Comparison of ENCODE assay signal across 22 mouse cellular contexts in genomic region chr14:67996790-67997417, GRCm38 (mm10).
DNase-seq lines count a peak whose midpoint lies in the region; ATAC-seq lines count a peak whose summit lies in the region.
"Had no signal": no experiment of that assay in that cellular context is flagged by ENCODE, and none has a peak within 500 bp of the region (broad histone marks: within the 10 kb centered on the region; RNA-seq: fewer than 3 reads in every experiment).

No protein-coding gene starts in this region.

- H3K27me3 ChIP-seq in heart, embryonic 10.5 days (ENCODE audit: insufficient read depth, poor library complexity, severe bottlenecking): 0 out of 2 replicates have a peak, but pooled peaks cover 2% of the 10 kb centered on the region
- H3K27me3 ChIP-seq in kidney, embryonic 14.5 days (ENCODE audit: control insufficient read depth, insufficient read depth, low read length): no peaks in the 10 kb centered on the region
- peaks cover 10% of the 10 kb centered on the region; the same call in 1 of the 2 replicates for H3K27me3 ChIP-seq in embryonic facial prominence, embryonic 10.5 days (replicated peaks; ENCODE audit: low read depth, poor library complexity, severe bottlenecking)
- H3K27me3 ChIP-seq: embryonic facial prominence, embryonic 12.5 days; forebrain, embryonic 15.5 days had no signal

- no peak overlapping the region for H3K4me3 ChIP-seq in heart, embryonic 10.5 days
- H3K4me3 ChIP-seq in kidney, embryonic 14.5 days (ENCODE audit: low read length): no peak overlapping the region
- no peak overlapping the region for H3K4me3 ChIP-seq in embryonic facial prominence, embryonic 10.5 days
- H3K4me3 ChIP-seq: embryonic facial prominence, embryonic 12.5 days; forebrain, embryonic 15.5 days; heart, adult 2 months; heart, embryonic 12.5 days; hindbrain, embryonic 10.5 days had no signal

- no peaks in the 10 kb centered on the region; the same call in 1 of the 2 replicates for H3K9me3 ChIP-seq in heart, embryonic 10.5 days
- no peaks in the 10 kb centered on the region for H3K9me3 ChIP-seq in kidney, embryonic 14.5 days (ENCODE audit: control insufficient read depth, low read length)
- no peaks in the 10 kb centered on the region for H3K9me3 ChIP-seq in embryonic facial prominence, embryonic 10.5 days
- H3K9me3 ChIP-seq: embryonic facial prominence, embryonic 12.5 days; forebrain, embryonic 15.5 days had no signal

- 88% methylated on average over 7 of the region's 7 CpGs for WGBS in heart, embryonic 10.5 days
- 82% methylated on average over 7 of the region's 7 CpGs for WGBS in kidney, embryonic 14.5 days
- 92% methylated on average over 7 of the region's 7 CpGs for WGBS in embryonic facial prominence, embryonic 10.5 days

- DNase-seq in heart, adult 11 months: peak; percentile 69
- no peak for DNase-seq in heart, embryonic 10.5 days (ENCODE audit: low spot score)
- peak; percentile 17 to 38 for DNase-seq in kidney, adult 8-10 months
- peak; percentile 18 to 35 for DNase-seq in kidney, postnatal 36 days
- no peak for DNase-seq in layer of hippocampus, postnatal 25 days (ENCODE audit: extremely low spot score in 1 of 2, low spot score in 1 of 2)
- DNase-seq in embryonic facial prominence, embryonic 10.5 days (ENCODE audit: low spot score): no peak
- DNase-seq: adrenal gland, postnatal 10 days; B cell, adult 2 months; cerebellum, adult 11 months; cerebellum, adult 8-10 months; cerebellum, postnatal 14 days; embryo, embryonic 11 days; gastrocnemius, postnatal 10 days; heart, adult 2 months had no signal

- H3K36me3 ChIP-seq in heart, embryonic 10.5 days: no peaks in the 10 kb centered on the region
- H3K36me3 ChIP-seq in kidney, embryonic 14.5 days (ENCODE audit: control insufficient read depth, insufficient read depth, low read length): no peaks in the 10 kb centered on the region
- H3K36me3 ChIP-seq in embryonic facial prominence, embryonic 10.5 days (replicated peaks): no peaks in the 10 kb centered on the region
- H3K36me3 ChIP-seq: embryonic facial prominence, embryonic 12.5 days; forebrain, embryonic 15.5 days; G1E; heart, embryonic 12.5 days; hindbrain, embryonic 10.5 days had no signal

- H3K9ac ChIP-seq in kidney, embryonic 14.5 days (ENCODE audit: low read depth, low read length): no peak overlapping the region
- H3K9ac ChIP-seq: embryonic facial prominence, embryonic 12.5 days; forebrain, embryonic 15.5 days; heart, embryonic 12.5 days; hindbrain, embryonic 14.5 days had no signal

- no peak for ATAC-seq in kidney, embryonic 14.5 days (ENCODE audit: low FRiP score, low TSS enrichment)
- ATAC-seq: CD4-positive, CD25-positive, alpha-beta regulatory T cell, adult 4 months; forebrain, embryonic 15.5 days had no signal

- peaks cover 3% of the 10 kb centered on the region; the same call in 1 of the 2 replicates for H3K4me1 ChIP-seq in heart, embryonic 10.5 days
- no peaks in the 10 kb centered on the region for H3K4me1 ChIP-seq in kidney, embryonic 14.5 days (ENCODE audit: control insufficient read depth, insufficient read depth, low read length)
- peaks cover 8% of the 10 kb centered on the region; the same call in 1 of the 2 replicates for H3K4me1 ChIP-seq in embryonic facial prominence, embryonic 10.5 days
- H3K4me1 ChIP-seq: embryonic facial prominence, embryonic 12.5 days; heart, embryonic 12.5 days; hindbrain, embryonic 10.5 days had no signal

- H3K4me2 ChIP-seq in kidney, embryonic 14.5 days (replicated peaks; ENCODE audit: low read depth, low read length): no peak overlapping the region
- H3K4me2 ChIP-seq: embryonic facial prominence, embryonic 12.5 days; forebrain, embryonic 15.5 days; heart, embryonic 12.5 days; hindbrain, embryonic 14.5 days had no signal

- no peak overlapping the region for H3K27ac ChIP-seq in heart, embryonic 10.5 days
- no peak overlapping the region for H3K27ac ChIP-seq in kidney, embryonic 14.5 days (ENCODE audit: low read depth, low read length)
- H3K27ac ChIP-seq in embryonic facial prominence, embryonic 10.5 days (replicated peaks): no peak overlapping the region
- H3K27ac ChIP-seq: embryonic facial prominence, embryonic 12.5 days; forebrain, embryonic 15.5 days; heart, adult 2 months; hindbrain, embryonic 10.5 days; hindbrain, embryonic 14.5 days had no signal

Comparison
In these comparisons a context has a peak if more than half of its experiments do, and no peak if none do; other contexts are left out.
1. DNase-seq: peak in heart, adult 11 months (single experiment), kidney, adult 8-10 months (2 of 2) and kidney, postnatal 36 days (2 of 2); none in heart, embryonic 10.5 days (single experiment), layer of hippocampus, postnatal 25 days (0 of 2) and embryonic facial prominence, embryonic 10.5 days (single experiment).